8 mouse cellular contexts compared by ENCODE assay signal in genomic region chr4:128971065-128971694, GRCm38 (mm10). TPM values are rescaled to one million over a fixed set of nuclear protein-coding genes. Genes with fewer than 3 reads are reported as not detected.
DNase-seq lines count a peak whose midpoint lies in the region; ATAC-seq and TF ChIP-seq lines count a peak whose summit lies in the region.

No protein-coding gene starts in this region.

- H3K27me3 ChIP-seq in heart, postnatal 0 days (ENCODE audit: control insufficient read depth, insufficient read depth, low read length): no peaks in the 10 kb centered on the region

- no peaks in the 10 kb centered on the region for H3K9me3 ChIP-seq in heart, postnatal 0 days (replicated peaks; ENCODE audit: control insufficient read depth, low read length)

- peak; percentile 40; the same call in 1 of the 2 replicates for ATAC-seq in heart, postnatal 0 days (ENCODE audit: insufficient read depth, low read depth)
- ATAC-seq in megakaryocyte, adult 5-6 weeks (ENCODE audit: poor library complexity, severe bottlenecking): peak; percentile 86

- no peak overlapping the region for H3K27ac ChIP-seq in heart, postnatal 0 days (ENCODE audit: low read depth)

- no peak overlapping the region for H3K9ac ChIP-seq in heart, postnatal 0 days (replicated peaks; ENCODE audit: low read depth, low read length)

- H3K4me1 ChIP-seq in heart, postnatal 0 days (ENCODE audit: control insufficient read depth, insufficient read depth): 0 out of 2 replicates have a peak, but pooled peaks cover 3% of the 10 kb centered on the region

- WGBS in heart, postnatal 0 days: 41% methylated on average over 14 of the region's 14 CpGs

- H3K36me3 ChIP-seq in heart, postnatal 0 days (replicated peaks; ENCODE audit: control insufficient read depth, insufficient read depth, low read length): no peaks in the 10 kb centered on the region

- H3K4me2 ChIP-seq in heart, postnatal 0 days (ENCODE audit: low read depth, low read length): no peak overlapping the region

- peak; percentile 75 for TF ChIP-seq CTCF in heart, postnatal 0 days (IDR thresholded peaks at IDR 0.05; ENCODE audit: low read depth)

- no peak for TF ChIP-seq EP300 in heart, postnatal 0 days (IDR thresholded peaks at IDR 0.05; ENCODE audit: low read depth)

- H3K4me3 ChIP-seq in heart, postnatal 0 days (ENCODE audit: low read depth, low read length): no peak overlapping the region

- peak; percentile 74 to 94 for DNase-seq in adrenal gland, adult (ENCODE audit: inconsistent age in 2 of 2, low spot score in 1 of 2)
- DNase-seq in adrenal gland, adult 8-10 months: no peak
- peak; percentile 80 for DNase-seq in adrenal gland, adult 2 months
- DNase-seq in embryo, embryonic 10.5 days (ENCODE audit: low spot score): peak; percentile 86
- DNase-seq in heart, postnatal 0 days (ENCODE audit: low spot score): peak; percentile 71
- DNase-seq in layer of hippocampus, adult 9-10 months (ENCODE audit: low spot score): peak; percentile 40
- DNase-seq in spleen, postnatal 10 days (ENCODE audit: low spot score in 2 of 2): peak; percentile 74 to 91

RNA-seq across cellular contexts. Expression of gene Azin2, which starts 8.9 kb away (rescaled TPM):
- 100 to 1,000 TPM in 1 of 4 experiments, 10 to 100 TPM in 3; 46.0 to 102 (median 75.5) TPM for total RNA-seq in adrenal gland, adult 8-10 months (2022)
- total RNA-seq in adrenal gland, adult 2 months (2021): 10 to 100 TPM; 36.2 to 55.1 TPM
- polyA plus RNA-seq in adrenal gland, adult 2 months (2012; rRNA removed): 39.0 and 45.9 TPM in 2 replicates
- total RNA-seq in heart, postnatal 0 days (2014; rRNA removed; ENCODE audit: low replicate concordance): 4.8 and 7.7 TPM in 2 replicates
- polyA plus RNA-seq in heart, postnatal 0 days (2015; fragmentation: Nextera tagmentation; extraction: Ambion mirVana): 6.0 and 7.1 TPM in 2 replicates
- total RNA-seq in megakaryocyte, adult 5-6 weeks (2015): 0.25 and 0.38 TPM in 2 replicates
- 0.29 and 1.5 TPM in 2 replicates for total RNA-seq in megakaryocyte, adult 5-6 weeks (2017)

RNA-seq across cellular contexts. Expression of gene Ak2, which starts 20.6 kb away (rescaled TPM):
- 10 to 100 TPM; 70.8 to 97.5 (median 88.9) TPM for total RNA-seq in adrenal gland, adult 8-10 months (2022)
- 100 to 1,000 TPM; 111 to 154 TPM for total RNA-seq in adrenal gland, adult 2 months (2021)
- polyA plus RNA-seq in adrenal gland, adult 2 months (2012; rRNA removed): 42.0 and 51.8 TPM in 2 replicates
- 46.0 and 58.6 TPM in 2 replicates for total RNA-seq in heart, postnatal 0 days (2014; rRNA removed; ENCODE audit: low replicate concordance)
- 148 and 153 TPM in 2 replicates for polyA plus RNA-seq in heart, postnatal 0 days (2015; fragmentation: Nextera tagmentation; extraction: Ambion mirVana)
- 41.2 and 48.0 TPM in 2 replicates for total RNA-seq in megakaryocyte, adult 5-6 weeks (2015)
- total RNA-seq in megakaryocyte, adult 5-6 weeks (2017): 69.0 and 71.2 TPM in 2 replicates
